Mouse (Mus musculus) liver, embryonic 16.5 days (tissue): ENCODE results near the gene Lsm8. TPM values are rescaled to one million over a fixed set of nuclear protein-coding genes. Genes with fewer than 3 reads are reported as not detected.
A peak's percentile ranks its signal among the peaks of the same experiment; 100 is the strongest.
"Not testable (repeated sequence)": the region's sequence is repeated elsewhere in the genome, so short reads cannot be mapped to it uniquely, and the experiment has no call there.

ENCODE experiments used
- ATAC-seq: fragments of 200-750 bp; cut with Nextera tagmentation; 2 replicates; pipeline ENCODE4 v1.8.0; 2017; ENCODE audit warnings: low read depth, mild to moderate bottlenecking, moderate number of reproducible peaks, moderate library complexity
- H3K27ac ChIP-seq: fragments of 300-500 bp; sonication (generic); 2 replicates; pipeline ENCODE4 v1.5.1; 2014; ENCODE audit warnings: mild to moderate bottlenecking, low read length
- H3K27me3 ChIP-seq: fragments of 300-500 bp; sonication (generic); 2 replicates; pipeline ENCODE4 v1.6.1; 2014; ENCODE audit warnings: low read depth, low read length, mixed read lengths; ENCODE audit not compliant: control insufficient read depth, insufficient read depth
- H3K36me3 ChIP-seq: fragments of 300-500 bp; sonication (generic); 2 replicates; pipeline ENCODE4 v1.6.1; 2014; ENCODE audit warnings: mild to moderate bottlenecking; ENCODE audit not compliant: control insufficient read depth, insufficient read depth
- H3K4me1 ChIP-seq: fragments of 300-500 bp; sonication (generic); 2 replicates; pipeline ENCODE4 v1.6.1; 2014; ENCODE audit warnings: low read depth, low read length, mixed read lengths; ENCODE audit not compliant: control insufficient read depth
- H3K4me2 ChIP-seq: fragments of 300-500 bp; sonication (generic); 2 replicates; pipeline ENCODE4 v1.6.1; 2014; ENCODE audit warnings: low read depth, low read length, mixed read lengths
- H3K4me3 ChIP-seq: fragments of 300-500 bp; sonication (generic); 2 replicates; pipeline ENCODE4 v1.5.1; 2014; ENCODE audit warnings: low read depth, mild to moderate bottlenecking, low read length
- H3K9ac ChIP-seq: fragments of 300-500 bp; sonication (generic); 2 replicates; pipeline ENCODE4 v1.6.1; 2014; ENCODE audit warnings: low read depth, low read length
- H3K9me3 ChIP-seq: fragments of 300-500 bp; sonication (generic); replicated peaks from 2 replicates; pipeline ENCODE4 v1.6.1; 2016; ENCODE audit warnings: low read length; ENCODE audit not compliant: control insufficient read depth
- WGBS: fragments of 180-500 bp; shearing (Covaris S2); extraction: QIAGEN DNeasy Blood & Tissue Kit; methylation state at CpG from one replicate; pipeline ENCODE4 v1.1.7; 2014; ENCODE audit not compliant: insufficient replicate concordance; 5-methylcytosine and 5-hydroxymethylcytosine counted together
- polyA plus RNA-seq: library from polyadenylated mRNA; unstranded; fragments of >200 nt; fragmentation: Nextera tagmentation; extraction: Ambion mirVana; gene quantifications from 2 replicates; pipeline ENCODE4 v1.2.1, GENCODE M21; 2015

The Lsm8 gene
- 60.8 and 82.0 TPM in 2 replicates for polyA plus RNA-seq

DNA sequence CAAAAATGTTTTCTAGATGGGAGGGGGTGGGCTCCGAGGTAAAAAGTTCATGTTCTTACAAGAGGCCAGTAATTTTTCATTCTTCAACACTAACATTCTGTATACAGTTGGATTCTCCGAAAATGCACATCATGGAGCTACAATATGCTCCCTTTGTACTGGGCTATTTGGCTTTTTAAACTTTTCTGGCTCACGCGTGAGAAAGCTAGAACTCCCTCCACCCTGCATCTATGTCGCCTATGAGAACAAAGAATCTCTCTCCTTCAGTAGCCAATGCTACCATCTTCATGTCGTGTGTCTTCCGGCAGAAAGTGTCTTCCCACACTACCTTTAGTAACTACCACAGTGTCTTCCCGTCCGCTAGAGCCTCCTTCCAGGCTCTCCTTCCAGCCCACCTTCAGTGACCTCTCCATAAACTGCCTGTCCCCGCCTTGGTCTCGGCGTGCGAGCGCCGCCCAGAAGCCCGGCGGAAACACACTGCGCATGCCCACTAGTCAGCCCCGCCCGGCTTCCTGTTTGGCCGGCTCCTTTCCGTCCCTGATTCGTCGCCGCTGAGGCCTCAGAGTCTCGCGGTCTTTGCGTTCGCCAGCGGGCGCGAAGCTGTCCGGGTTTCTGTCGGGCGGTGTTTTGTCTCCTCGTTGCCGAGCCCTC lies at the start of gene Lsm8:
TSS of gene Lsm8 (plus strand) at position 529 of the 651 bp plus-strand sequence.
- Histone ChIP-seq H3K4me1 (peaks cover 4% of the 10 kb centered on the region; the same call in 1 of the 2 replicates), H3K36me3 (peaks cover 13% of the 10 kb centered on the region), H3K9ac (peak within 1 kb of the TSS; percentile 98), H3K27ac (peak within 1 kb of the TSS; percentile 94), H3K4me3 (peak within 1 kb of the TSS; percentile 99), H3K27me3 (no peaks in the 10 kb centered on the region), H3K4me2 (peak within 1 kb of the TSS; percentile 69), H3K9me3 (no peaks in the 10 kb centered on the region)
- WGBS: under 1% methylated on average over 37 of the region's 37 CpGs
- ATAC-seq: peak; percentile 100

DNA sequence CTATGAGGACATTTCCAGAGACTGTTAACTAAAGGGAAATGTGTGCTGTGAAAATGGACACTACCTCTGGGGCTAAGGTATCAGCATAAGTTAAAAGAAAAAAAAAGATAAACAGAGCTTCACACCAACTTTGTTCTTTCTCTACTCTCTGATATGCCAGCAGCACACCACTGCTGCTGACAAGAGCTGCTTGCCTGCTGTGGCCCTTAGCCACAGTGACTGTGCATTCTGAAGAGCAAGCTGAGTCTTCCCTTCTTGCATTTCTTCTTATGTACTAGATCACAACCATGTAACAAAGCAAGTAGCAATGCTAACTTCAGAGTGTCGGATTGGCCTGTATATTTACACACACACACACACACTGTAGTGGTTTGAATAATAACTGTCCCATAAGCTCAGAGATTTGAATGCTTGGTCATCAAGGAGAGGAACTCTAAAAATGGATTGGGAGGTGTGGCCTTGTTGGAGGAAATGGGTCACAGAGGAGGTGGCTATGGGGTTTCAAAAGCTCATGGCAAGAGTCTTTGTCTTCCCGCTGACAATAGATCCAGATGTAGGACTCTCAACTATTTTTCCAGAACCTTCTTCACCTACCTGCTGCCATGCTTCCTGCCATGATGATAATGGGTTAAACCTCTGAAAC lies 47.4 kb upstream of the Lsm8 start:
- Histone ChIP-seq H3K9me3 (no peaks in the 10 kb centered on the region), H3K9ac (no peak overlapping the region), H3K4me2 (no peak overlapping the region), H3K4me3 (no peak overlapping the region), H3K4me1 (no peaks in the 10 kb centered on the region), H3K27me3 (no peaks in the 10 kb centered on the region), H3K36me3 (no peaks in the 10 kb centered on the region), H3K27ac (no peak overlapping the region)
- WGBS: 53% methylated on average over 2 of the region's 2 CpGs
- ATAC-seq: no peak

DNA sequence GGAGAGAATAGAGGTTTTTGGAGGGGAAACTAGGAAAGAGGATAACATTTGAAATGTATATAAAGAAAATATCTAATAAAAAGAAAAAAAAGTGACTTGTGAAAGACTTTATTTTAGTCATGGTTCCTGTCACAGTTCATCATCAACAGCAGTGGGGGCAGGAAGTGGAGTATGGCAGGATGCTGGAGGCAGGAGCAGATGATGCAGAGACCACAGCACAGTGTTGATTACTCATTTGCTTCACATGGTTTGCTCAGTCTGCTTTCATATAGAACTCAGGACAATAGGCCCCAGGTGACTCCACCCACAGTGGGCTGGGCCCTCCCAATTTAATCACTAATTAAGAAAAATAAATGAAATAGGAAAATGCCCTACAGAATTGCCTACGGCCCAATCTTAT lies 35.8 kb upstream of the Lsm8 start:
- ATAC-seq: no peak
- Histone ChIP-seq H3K27ac (no peak overlapping the region), H3K36me3 (no peaks in the 10 kb centered on the region), H3K4me3 (no peak overlapping the region), H3K4me2 (no peak overlapping the region), H3K9me3 (no peaks in the 10 kb centered on the region), H3K4me1 (no peaks in the 10 kb centered on the region), H3K27me3 (no peaks in the 10 kb centered on the region), H3K9ac (no peak overlapping the region)
- WGBS: 61% methylated on average over 1 of the region's 1 CpGs

DNA sequence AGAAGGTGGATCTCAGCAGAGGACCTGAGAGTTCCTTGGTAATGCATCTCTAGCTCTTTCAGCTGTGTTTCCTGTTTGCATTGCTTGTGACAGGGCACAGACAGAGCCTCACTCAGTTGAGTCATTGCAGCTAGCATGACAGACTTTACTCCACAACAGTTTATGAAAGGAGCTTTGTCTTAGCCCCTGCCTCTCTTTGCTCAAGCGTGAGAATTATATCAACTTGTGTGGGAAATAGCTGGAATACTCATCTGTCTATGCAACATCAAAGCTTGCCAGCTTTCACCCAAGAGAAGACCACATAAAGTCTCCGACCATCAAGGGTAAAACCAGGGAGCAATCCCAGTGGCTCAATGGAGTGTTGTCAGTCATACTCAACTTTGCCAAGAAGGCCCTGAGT lies 32.8 kb upstream of the Lsm8 start:
- Histone ChIP-seq H3K4me1 (no peaks in the 10 kb centered on the region), H3K9me3 (no peaks in the 10 kb centered on the region), H3K36me3 (no peaks in the 10 kb centered on the region), H3K27me3 (no peaks in the 10 kb centered on the region), H3K27ac (no peak overlapping the region), H3K4me3 (no peak overlapping the region), H3K4me2 (no peak overlapping the region), H3K9ac (no peak overlapping the region)
- 38% methylated on average over 2 of the region's 2 CpGs for WGBS
- no peak for ATAC-seq

DNA sequence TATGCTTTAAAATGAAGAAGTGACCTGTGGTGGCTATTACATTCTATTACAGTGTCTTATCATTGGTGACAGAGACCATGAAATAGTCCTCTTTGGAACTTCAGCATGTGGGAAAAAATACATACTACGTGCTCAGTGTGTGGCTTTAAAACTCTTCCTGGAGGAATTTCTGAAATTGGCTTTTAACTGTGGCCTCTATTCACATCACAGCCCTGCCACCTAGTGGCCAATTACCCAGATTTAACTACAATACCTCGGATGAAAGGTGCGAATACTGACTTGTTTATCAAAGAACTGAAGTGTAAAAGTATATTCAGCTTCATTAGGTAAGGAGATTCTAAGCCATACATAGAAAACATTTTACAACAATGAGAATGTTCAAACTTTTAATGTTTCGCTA lies 29.0 kb upstream of the Lsm8 start:
- no peak overlapping the region for H3K9ac ChIP-seq
- H3K36me3 ChIP-seq: no peaks in the 10 kb centered on the region
- H3K4me2 ChIP-seq: no peak overlapping the region
- WGBS: 14% methylated on average over 4 of the region's 4 CpGs
- no peak overlapping the region for H3K4me3 ChIP-seq
- H3K4me1 ChIP-seq: no peaks in the 10 kb centered on the region
- no peaks in the 10 kb centered on the region for H3K9me3 ChIP-seq
- ATAC-seq: no peak
- H3K27ac ChIP-seq: no peak overlapping the region
- no peaks in the 10 kb centered on the region for H3K27me3 ChIP-seq

DNA sequence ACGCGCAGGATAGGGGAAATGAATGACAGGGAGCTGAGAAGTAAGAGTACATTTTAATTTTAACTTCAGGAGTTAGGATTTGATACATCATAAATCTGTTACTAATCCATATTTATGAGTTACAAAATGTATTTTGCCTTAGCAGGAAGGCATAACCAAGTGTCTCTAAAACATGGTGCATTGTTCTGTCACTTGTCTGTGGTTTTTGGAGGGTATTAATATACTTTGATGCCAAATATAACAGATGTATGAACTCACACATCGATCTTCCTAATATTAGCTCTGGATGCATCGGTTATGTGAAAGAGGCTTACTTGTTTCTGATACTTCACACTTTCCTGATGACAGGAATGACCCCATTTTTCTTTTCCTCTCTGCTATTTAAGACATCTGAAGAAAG lies 28.1 kb upstream of the Lsm8 start:
- no peak overlapping the region for H3K4me2 ChIP-seq
- no peak for ATAC-seq
- no peaks in the 10 kb centered on the region for H3K4me1 ChIP-seq
- WGBS: 56% methylated on average over 4 of the region's 4 CpGs
- no peak overlapping the region for H3K4me3 ChIP-seq
- H3K27me3 ChIP-seq: no peaks in the 10 kb centered on the region
- no peak overlapping the region for H3K27ac ChIP-seq
- H3K9ac ChIP-seq: no peak overlapping the region
- no peaks in the 10 kb centered on the region for H3K9me3 ChIP-seq
- H3K36me3 ChIP-seq: no peaks in the 10 kb centered on the region

DNA sequence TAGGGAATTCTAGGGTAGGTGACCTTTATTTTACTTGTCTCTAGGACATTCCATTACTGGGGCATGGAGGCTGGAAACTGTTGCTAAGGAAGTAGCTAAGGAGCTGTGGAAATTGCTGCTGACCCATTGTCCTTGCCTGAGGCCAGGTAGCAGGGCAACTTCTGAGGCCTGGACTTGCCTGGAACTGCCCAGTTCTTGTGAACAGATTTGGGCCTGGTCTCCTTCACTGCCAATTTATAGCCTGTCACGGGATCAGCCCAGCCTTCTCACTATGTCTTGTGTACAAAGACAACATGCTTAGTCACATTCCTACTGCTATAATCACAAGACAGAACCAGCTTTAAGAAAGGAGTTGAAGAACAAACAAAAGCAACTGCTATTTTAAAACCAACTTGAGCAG lies 25.6 kb upstream of the Lsm8 start:
- H3K27ac ChIP-seq: no peak overlapping the region
- WGBS: 32% methylated on average over 1 of the region's 1 CpGs
- ATAC-seq: no peak

DNA sequence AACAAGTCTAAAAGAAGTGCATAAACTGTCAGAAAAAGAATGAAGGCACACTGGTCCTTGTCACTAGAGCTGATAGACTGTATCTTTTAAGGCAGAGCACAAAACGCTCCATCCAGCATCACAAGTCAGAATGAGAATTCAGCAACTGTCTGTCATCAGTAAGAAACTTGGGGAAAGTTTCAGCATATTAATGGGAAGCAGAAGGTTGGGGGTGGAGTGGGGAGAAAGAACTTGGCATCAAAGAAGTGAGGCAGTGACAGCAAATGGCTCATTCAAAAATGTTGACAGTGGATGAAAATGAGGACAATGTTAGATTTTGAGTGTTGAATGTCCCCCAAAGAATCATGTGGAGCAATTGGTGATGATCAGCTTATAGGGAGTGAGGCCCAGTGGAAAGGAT lies 15.4 kb upstream of the Lsm8 start:
- no peak overlapping the region for H3K4me2 ChIP-seq
- H3K9me3 ChIP-seq: no peaks in the 10 kb centered on the region
- H3K27me3 ChIP-seq: no peaks in the 10 kb centered on the region
- no peak overlapping the region for H3K9ac ChIP-seq
- no peak overlapping the region for H3K4me3 ChIP-seq
- no peaks in the 10 kb centered on the region for H3K4me1 ChIP-seq
- H3K36me3 ChIP-seq: no peaks in the 10 kb centered on the region
- 45% methylated on average over 1 of the region's 1 CpGs for WGBS
- ATAC-seq: no peak
- no peak overlapping the region for H3K27ac ChIP-seq

More for the DNA sequence above, 25.6 kb upstream of the Lsm8 start:
- no peaks in the 10 kb centered on the region for H3K9me3 ChIP-seq
- no peaks in the 10 kb centered on the region for H3K27me3 ChIP-seq
- no peaks in the 10 kb centered on the region for H3K4me1 ChIP-seq
- no peak overlapping the region for H3K4me2 ChIP-seq
- H3K9ac ChIP-seq: no peak overlapping the region
- H3K36me3 ChIP-seq: no peaks in the 10 kb centered on the region
- no peak overlapping the region for H3K4me3 ChIP-seq

DNA sequence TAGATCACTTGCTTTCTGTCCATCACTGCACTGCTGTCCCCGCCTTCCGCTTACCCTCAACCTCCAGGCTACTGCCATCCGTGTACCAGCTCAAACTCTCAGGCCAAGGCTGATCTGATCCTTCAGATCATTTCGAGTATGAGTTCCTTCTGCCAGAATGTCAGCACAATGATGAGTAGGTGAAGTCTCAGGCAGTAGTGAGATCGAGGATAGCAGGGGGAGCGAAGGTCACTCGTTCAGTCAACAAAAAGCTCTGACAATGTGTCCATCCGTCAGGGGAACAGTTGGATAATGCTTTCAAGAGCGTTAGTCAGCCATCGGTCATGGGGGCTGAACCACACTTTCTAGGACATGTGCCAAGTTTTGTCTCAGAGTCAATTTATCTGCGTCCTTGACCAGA lies 3.9 kb upstream of the Lsm8 start:
- WGBS: 51% methylated on average over 4 of the region's 11 CpGs
- not testable (repeated sequence) for H3K27ac ChIP-seq, H3K4me2 ChIP-seq, H3K9me3 ChIP-seq, H3K27me3 ChIP-seq, H3K4me1 ChIP-seq, H3K9ac ChIP-seq, ATAC-seq, H3K36me3 ChIP-seq, H3K4me3 ChIP-seq
